Mouse (Mus musculus) lung, adult 2 months (tissue): ENCODE data around the gene Camta1.

ENCODE experiments used
- CTCF ChIP-seq: fragments of 200-500 bp; IDR thresholded peaks from 2 replicates; pipeline ENCODE4 v1.5.1; 2011; ENCODE audit warnings: mild to moderate bottlenecking, low read length, control low read depth; ENCODE audit not compliant: insufficient read depth
- POLR2A ChIP-seq: fragments of 200-500 bp; IDR thresholded peaks from 2 replicates; pipeline ENCODE4 v1.6.1; 2011; ENCODE audit warnings: low read depth, mild to moderate bottlenecking, control low read depth, low read length, borderline replicate concordance; ENCODE audit errors: extremely low read depth

GRCm38 (mm10) chr4:151805685-151806084 lies 56.0 kb downstream of the Camta1 start:
- TF ChIP-seq CTCF (no peak), POLR2A (no peak)
